Mouse (Mus musculus) natural killer cell, adult 2 months (primary cell): ENCODE measurements at regions not wholly inside any gene's neighbourhood (a gene's known extent, or its start where the extent isn't known, plus 50 kb on each side); places are given as distances from the start of the nearest gene placed in this dataset.
A peak's percentile ranks its signal among the peaks of the same experiment; 100 is the strongest.
"Not testable (repeated sequence)": the region's sequence is repeated elsewhere in the genome, so short reads cannot be mapped to it uniquely, and the experiment has no call there.

Experiments
- DNase-seq, 2 experiments: peaks; one replicate each; pipeline ENCODE4 v3.0.0; 2022; ENCODE audit warnings: low spot score in 2 of 2

- no peak for DNase-seq
These were observed 61.0 kb downstream of the 4930474N05Rik start for GRCm38 (mm10) chr14:36155757-36156156.

GRCm38 (mm10) chr14:36156175-36156574 is 61.5 kb downstream of the 4930474N05Rik start:
- DNase-seq, result no peak

- no peak for DNase-seq
These were observed 89.0 kb downstream of the 4930474N05Rik start for GRCm38 (mm10) chr14:36183701-36184100.

GRCm38 (mm10) chr14:36196517-36196916 is 101.8 kb downstream of the 4930474N05Rik start:
- no peak for DNase-seq

- DNase-seq, result no peak
These were observed 103.7 kb downstream of the 4930474N05Rik start for GRCm38 (mm10) chr14:36198396-36198795.

- no peak for DNase-seq
These were observed 109.1 kb downstream of the 4930474N05Rik start for GRCm38 (mm10) chr14:36203855-36204254.

GRCm38 (mm10) chr14:36212830-36213229 is 118.1 kb downstream of the 4930474N05Rik start:
- no peak for DNase-seq

- no peak for DNase-seq
These were observed 151.1 kb downstream of the 4930474N05Rik start for GRCm38 (mm10) chr14:36245849-36246248.

GRCm38 (mm10) chr14:36262126-36262525 is 167.4 kb downstream of the 4930474N05Rik start:
- DNase-seq, result no peak

GRCm38 (mm10) chr14:36283825-36284414 is 189.2 kb downstream of the 4930474N05Rik start:
- DNase-seq, result no peak

GRCm38 (mm10) chr14:36288697-36289286 is 194.1 kb downstream of the 4930474N05Rik start:
- DNase-seq, result no peak

- no peak for DNase-seq
These were observed 215.6 kb downstream of the 4930474N05Rik start for GRCm38 (mm10) chr14:36310324-36310723.

- not testable (repeated sequence) for DNase-seq
These were observed 220.0 kb downstream of the 4930474N05Rik start for GRCm38 (mm10) chr14:36314673-36315072.

- DNase-seq, result peak in 1 of 2 experiments; percentile 3
These were observed 221.8 kb downstream of the 4930474N05Rik start for GRCm38 (mm10) chr14:36316418-36317111.

- no peak for DNase-seq
These were observed 233.7 kb downstream of the 4930474N05Rik start for GRCm38 (mm10) chr14:36328258-36328891.

GRCm38 (mm10) chr14:36340832-36341231 is 246.1 kb downstream of the 4930474N05Rik start:
- no peak for DNase-seq
